Mouse (Mus musculus) erythroblast, embryonic 14.5 days (primary cell): ENCODE results near the gene Nr1d1.

Experiments used
- GATA1 ChIP-seq: IDR thresholded peaks from 2 replicates; pipeline ENCODE4 v1.6.1; 2012; ENCODE audit warnings: low read length, inconsistent platforms, mixed read lengths
- TAL1 ChIP-seq: IDR thresholded peaks from 3 replicates; pipeline ENCODE4 v1.6.1; 2012; ENCODE audit warnings: low read length, inconsistent platforms, mixed read lengths

- TF ChIP-seq GATA1 = no peak
- no peak for TF ChIP-seq TAL1
Observed at GRCm38 (mm10) chr11:98740026-98740392, 35.1 kb downstream of the Nr1d1 start.
